Mouse (Mus musculus) intestine, postnatal 0 days (tissue): ENCODE results near the gene Ppp6r2. TPM values are rescaled to one million over a fixed set of nuclear protein-coding genes. Genes with fewer than 3 reads are reported as not detected.

Experiments used
- ATAC-seq: fragments of 200-750 bp; cut with Nextera tagmentation; 2 replicates; pipeline ENCODE4 v1.8.0; 2017; ENCODE audit warnings: mild to moderate bottlenecking, moderate TSS enrichment, moderate library complexity
- H3K27ac ChIP-seq: fragments of 300-500 bp; sonication (generic); 2 replicates; pipeline ENCODE4 v1.5.1; 2014; ENCODE audit warnings: mild to moderate bottlenecking, low read depth, low read length, moderate library complexity
- H3K27me3 ChIP-seq: fragments of 300-500 bp; sonication (generic); replicated peaks from 2 replicates; pipeline ENCODE4 v1.6.1; 2014; ENCODE audit warnings: low read length, mixed read lengths; ENCODE audit not compliant: control insufficient read depth, insufficient read depth
- H3K36me3 ChIP-seq: fragments of 300-500 bp; sonication (generic); 2 replicates; pipeline ENCODE4 v1.6.1; 2014; ENCODE audit warnings: mild to moderate bottlenecking, moderate library complexity; ENCODE audit not compliant: control insufficient read depth, insufficient read depth
- H3K4me1 ChIP-seq: fragments of 300-500 bp; sonication (generic); replicated peaks from 2 replicates; pipeline ENCODE4 v1.6.1; 2014; ENCODE audit warnings: antibody characterized with exemption, low read length, mixed read lengths; ENCODE audit not compliant: control insufficient read depth, insufficient read depth
- H3K4me2 ChIP-seq: fragments of 300-500 bp; sonication (generic); replicated peaks from 2 replicates; pipeline ENCODE4 v1.6.1; 2014; ENCODE audit warnings: low read depth, mild to moderate bottlenecking, moderate library complexity
- H3K4me3 ChIP-seq: fragments of 300-500 bp; sonication (generic); 2 replicates; pipeline ENCODE4 v1.5.1; 2014; ENCODE audit warnings: low read depth, low read length
- H3K9ac ChIP-seq: fragments of 300-500 bp; sonication (generic); 2 replicates; pipeline ENCODE4 v1.6.1; 2014; ENCODE audit warnings: mild to moderate bottlenecking, low read depth, low read length
- H3K9me3 ChIP-seq: fragments of 300-500 bp; sonication (generic); 2 replicates; pipeline ENCODE4 v1.6.1; 2016; ENCODE audit warnings: mixed run types; ENCODE audit not compliant: control insufficient read depth
- CTCF ChIP-seq: sonication (generic); IDR thresholded peaks from 2 replicates; pipeline ENCODE4 v1.5.1; 2016; ENCODE audit warnings: low read depth, mild to moderate bottlenecking, control low read depth, antibody characterized with exemption, moderate library complexity
- WGBS: fragments of 180-500 bp; shearing (Covaris S2); extraction: QIAGEN DNeasy Blood & Tissue Kit; methylation state at CpG from one replicate; pipeline ENCODE4 v1.1.7; 2014; 5-methylcytosine and 5-hydroxymethylcytosine counted together
- polyA plus RNA-seq: library from polyadenylated mRNA; unstranded; fragments of >200 nt; fragmentation: Nextera tagmentation; extraction: Ambion mirVana; gene quantifications from 2 replicates; pipeline ENCODE4 v1.2.1, GENCODE M21; 2015

The Ppp6r2 gene
- polyA plus RNA-seq, 1 experiment from 2014 or later, result 17.7 TPM

DNA sequence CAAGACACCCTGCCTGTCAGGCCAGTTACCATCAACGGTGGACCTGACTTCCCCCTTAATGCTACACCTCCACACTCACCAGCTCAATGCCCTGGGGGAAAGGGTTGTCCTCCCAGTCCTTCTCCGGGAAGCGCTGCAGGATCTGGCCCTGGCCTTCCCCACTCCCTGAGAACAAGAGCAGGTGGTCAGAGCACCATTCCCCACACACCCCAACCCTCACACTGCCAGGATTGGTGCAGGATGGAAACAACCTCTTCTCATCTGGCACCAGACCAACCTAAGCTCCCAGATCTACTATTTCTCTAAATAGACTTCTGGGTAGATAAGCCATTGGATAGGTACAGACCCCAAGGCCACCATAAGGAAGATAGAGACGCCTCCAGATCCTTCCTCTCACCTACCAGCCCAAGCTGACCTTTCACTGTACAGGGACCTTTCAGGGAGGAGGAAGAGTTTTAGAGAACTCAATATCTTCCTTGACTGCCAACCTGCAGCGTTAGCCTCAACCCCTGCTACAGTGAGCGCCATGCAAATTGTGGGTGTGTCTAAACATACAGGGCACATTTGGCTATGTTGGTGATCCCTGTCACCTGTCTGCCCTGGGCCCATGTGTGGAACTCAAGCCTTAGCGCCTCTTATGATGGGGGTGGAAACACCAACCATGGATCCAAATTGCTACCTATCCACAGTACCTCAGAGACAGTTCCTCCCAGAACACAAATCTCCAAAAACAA is 97.2 kb downstream of the Ppp6r2 start:
- Histone ChIP-seq H3K4me1 (no peaks in the 10 kb centered on the region; the same call in 1 of the 2 replicates), H3K27ac (no peak overlapping the region), H3K36me3 (peaks cover 29% of the 10 kb centered on the region), H3K27me3 (no peaks in the 10 kb centered on the region), H3K4me2 (no peak overlapping the region), H3K4me3 (no peak overlapping the region), H3K9ac (no peak overlapping the region), H3K9me3 (no peaks in the 10 kb centered on the region)
- TF ChIP-seq CTCF, result no peak
- ATAC-seq, result no peak
- 71% methylated on average over 7 of the region's 7 CpGs for WGBS

GRCm38 (mm10) chr15:89309962-89310498 is 98.7 kb downstream of the Ppp6r2 start:
- Histone ChIP-seq H3K36me3 (peaks cover 16% of the 10 kb centered on the region; the same call in 1 of the 2 replicates), H3K27me3 (no peaks in the 10 kb centered on the region), H3K4me3 (no peak overlapping the region), H3K9ac (no peak overlapping the region), H3K4me1 (peaks cover 6% of the 10 kb centered on the region; the same call in 1 of the 2 replicates), H3K27ac (no peak overlapping the region), H3K9me3 (no peaks in the 10 kb centered on the region), H3K4me2 (no peak overlapping the region)
- 54% methylated on average over 6 of the region's 6 CpGs for WGBS
- no peak for TF ChIP-seq CTCF
- no peak for ATAC-seq

- no peak for TF ChIP-seq CTCF
- Histone ChIP-seq H3K27me3 (no peaks in the 10 kb centered on the region), H3K4me1 (peaks cover 6% of the 10 kb centered on the region; the same call in 1 of the 2 replicates), H3K4me3 (no peak overlapping the region), H3K4me2 (peak overlapping the region; percentile 91; the same call in 1 of the 2 replicates), H3K9me3 (no peaks in the 10 kb centered on the region), H3K27ac (no peak overlapping the region), H3K36me3 (no peaks in the 10 kb centered on the region), H3K9ac (no peak overlapping the region)
- no peak for ATAC-seq
- WGBS, result 67% methylated on average over 4 of the region's 4 CpGs
Measured at GRCm38 (mm10) chr15:89313359-89313758, 102.0 kb downstream of the Ppp6r2 start.

DNA sequence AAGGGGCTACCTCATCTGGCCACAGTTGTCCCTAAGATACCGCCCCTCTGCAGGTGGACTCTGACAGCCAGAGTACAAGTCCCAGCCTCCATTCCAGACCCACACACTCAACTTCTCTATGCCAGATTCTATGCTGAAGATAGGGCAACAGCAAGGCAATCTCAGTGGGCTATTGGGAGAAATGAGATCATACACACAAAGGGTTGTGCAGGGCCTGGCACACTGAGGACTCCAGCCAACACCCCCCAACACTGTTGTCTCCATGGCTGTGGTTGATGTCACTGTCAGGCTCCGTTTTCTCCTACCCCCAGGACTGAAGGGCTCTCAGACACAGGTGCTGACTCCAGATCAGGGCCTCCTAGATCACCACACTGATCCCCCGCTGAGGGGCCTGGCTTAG is 102.8 kb downstream of the Ppp6r2 start:
- Histone ChIP-seq H3K9me3 (no peaks in the 10 kb centered on the region), H3K9ac (peak overlapping the region; percentile 92), H3K27ac (no peak overlapping the region), H3K4me3 (peak overlapping the region; percentile 99), H3K4me1 (peaks cover 6% of the 10 kb centered on the region; the same call in 1 of the 2 replicates), H3K27me3 (no peaks in the 10 kb centered on the region), H3K4me2 (peak overlapping the region; percentile 91), H3K36me3 (no peaks in the 10 kb centered on the region)
- WGBS, result 32% methylated on average over 3 of the region's 3 CpGs
- TF ChIP-seq CTCF, result no peak
- ATAC-seq, result no peak

- peak overlapping the region; percentile 92 for H3K9ac ChIP-seq
- peak overlapping the region; percentile 35; the same call in 1 of the 2 replicates for H3K27ac ChIP-seq
- H3K4me3 ChIP-seq, result peak overlapping the region; percentile 99
- under 1% methylated on average over 57 of the region's 58 CpGs for WGBS
- no peaks in the 10 kb centered on the region for H3K27me3 ChIP-seq
- ATAC-seq, result peak; percentile 44
- TF ChIP-seq CTCF, result peak; percentile 48
- H3K36me3 ChIP-seq, result no peaks in the 10 kb centered on the region
- no peaks in the 10 kb centered on the region for H3K9me3 ChIP-seq
- H3K4me1 ChIP-seq, result peaks cover 6% of the 10 kb centered on the region; the same call in 1 of the 2 replicates
- H3K4me2 ChIP-seq, result peak overlapping the region; percentile 91
Measured at GRCm38 (mm10) chr15:89314511-89315189, 103.3 kb downstream of the Ppp6r2 start.

DNA sequence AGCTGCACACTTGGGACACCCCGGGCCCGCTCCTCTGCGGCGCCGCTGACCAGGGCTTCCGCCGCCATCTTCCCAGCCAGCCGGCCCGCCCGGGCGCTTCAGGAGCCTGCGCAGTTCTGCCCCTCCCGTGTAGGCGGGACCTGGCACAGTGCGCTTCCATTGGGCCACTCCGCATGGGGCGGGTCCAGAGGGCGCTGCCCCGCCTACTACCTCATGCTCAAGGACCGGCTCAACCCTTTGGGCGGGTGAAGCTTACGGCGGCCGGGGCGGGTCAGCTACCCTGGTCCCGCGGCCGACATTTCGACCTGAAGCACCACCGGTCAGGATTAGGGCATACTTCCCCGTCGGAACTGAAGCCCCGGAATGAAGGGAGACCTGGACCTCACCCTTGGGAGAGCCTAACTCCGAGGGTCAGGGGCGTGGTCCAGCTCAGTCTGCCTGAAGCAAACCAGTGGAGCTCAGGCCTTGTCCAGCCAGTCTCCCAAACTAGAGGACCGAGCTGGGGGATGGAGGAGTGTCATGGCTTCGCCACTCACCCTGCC is 103.9 kb downstream of the Ppp6r2 start, which contains the start of gene Sbf1:
Gene Sbf1, minus strand, starts transcription at position 122 of the 542 bp plus-strand sequence.
- peak within 1 kb of the TSS; percentile 57 for H3K27ac ChIP-seq
- H3K4me2 ChIP-seq, result peak within 1 kb of the TSS; percentile 91
- WGBS, result under 1% methylated on average over 36 of the region's 37 CpGs
- H3K4me3 ChIP-seq, result peak within 1 kb of the TSS; percentile 99
- H3K36me3 ChIP-seq, result no peaks in the 10 kb centered on the region
- ATAC-seq, result peak; percentile 99
- H3K4me1 ChIP-seq, result peaks cover 6% of the 10 kb centered on the region; the same call in 1 of the 2 replicates
- H3K9me3 ChIP-seq, result no peaks in the 10 kb centered on the region
- peak within 1 kb of the TSS; percentile 92 for H3K9ac ChIP-seq
- TF ChIP-seq CTCF, result peak; percentile 19; the same call in 1 of the 2 replicates
- H3K27me3 ChIP-seq, result no peaks in the 10 kb centered on the region
